ENCODE assay signal across 26 mouse cellular contexts in the genomic region with DNA sequence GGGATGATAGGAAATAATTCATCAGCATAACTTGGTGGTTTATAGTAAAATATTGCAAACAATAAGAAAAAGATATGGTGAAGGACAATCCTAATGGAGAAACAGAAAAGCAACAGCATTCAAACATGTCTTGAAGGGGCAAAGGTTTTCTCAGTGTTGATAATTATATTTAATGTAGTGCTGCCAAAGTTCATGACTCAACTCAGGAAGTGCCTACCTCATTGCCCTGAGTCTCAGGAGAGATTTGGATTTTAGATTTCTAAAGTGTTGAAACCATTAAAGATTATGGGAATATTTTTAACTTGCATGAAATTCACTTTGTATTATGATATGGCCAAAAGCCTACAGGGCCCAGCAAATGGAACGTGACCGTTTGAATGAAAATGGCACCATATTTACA.
"Had no signal": no experiment of that assay in that cellular context is flagged by ENCODE, and none has a peak within 500 bp of the region (broad histone marks: within the 10 kb centered on the region; RNA-seq: fewer than 3 reads in every experiment).

No protein-coding gene starts in this region.

- ATAC-seq: hindbrain, embryonic 16.5 days; inflammation-experienced regulatory T-cells, adult 6 months; intestine, embryonic 15.5 days; intestine, postnatal 0 days had no signal

- H3K9me3 ChIP-seq: heart, embryonic 10.5 days; heart, embryonic 12.5 days; hindbrain, embryonic 10.5 days; hindbrain, embryonic 12.5 days; intestine, embryonic 15.5 days; limb, embryonic 10.5 days; limb, embryonic 12.5 days; liver, embryonic 13.5 days had no signal

- H3K36me3 ChIP-seq: heart, embryonic 10.5 days; heart, embryonic 12.5 days; hindbrain, embryonic 10.5 days; hindbrain, embryonic 12.5 days; intestine, embryonic 15.5 days; limb, embryonic 10.5 days; limb, embryonic 12.5 days; liver, embryonic 13.5 days had no signal

- H3K9ac ChIP-seq: heart, embryonic 12.5 days; hindbrain, embryonic 12.5 days; hindbrain, embryonic 14.5 days; intestine, embryonic 15.5 days; limb, embryonic 12.5 days; liver, embryonic 13.5 days had no signal

- DNase-seq: gastrocnemius, postnatal 14 days; gastrocnemius, postnatal 36 days; heart, adult 11 months; heart, postnatal 10 days; heart, postnatal 4 days; kidney, adult 18-20 months; kidney, adult 8-10 months; kidney, postnatal 10 days; kidney, postnatal 25 days; kidney, postnatal 4 days; liver; liver, embryonic 13.5 days had no signal

- H3K4me2 ChIP-seq: heart, embryonic 12.5 days; hindbrain, embryonic 12.5 days; hindbrain, embryonic 14.5 days; intestine, embryonic 15.5 days; limb, embryonic 12.5 days; liver, embryonic 11.5 days; liver, embryonic 13.5 days had no signal

- H3K27ac ChIP-seq: heart, embryonic 10.5 days; hindbrain, embryonic 10.5 days; hindbrain, embryonic 12.5 days; hindbrain, embryonic 14.5 days; intestine, embryonic 15.5 days; layer of hippocampus, adult 2 months; left cerebral cortex, adult 2 months; limb, embryonic 10.5 days; limb, embryonic 12.5 days; liver, embryonic 13.5 days had no signal

- H3K27me3 ChIP-seq: heart, embryonic 12.5 days; hindbrain, embryonic 12.5 days; intestine, embryonic 15.5 days; limb, embryonic 12.5 days; liver, embryonic 13.5 days had no signal

- H3K4me1 ChIP-seq: heart, embryonic 10.5 days; heart, embryonic 12.5 days; hindbrain, embryonic 10.5 days; hindbrain, embryonic 12.5 days; intestine, embryonic 15.5 days; limb, embryonic 10.5 days; limb, embryonic 12.5 days; liver, embryonic 13.5 days had no signal

- H3K4me3 ChIP-seq: heart, embryonic 10.5 days; heart, embryonic 12.5 days; hindbrain, embryonic 10.5 days; hindbrain, embryonic 12.5 days; intestine, embryonic 15.5 days; layer of hippocampus, adult 2 months; left cerebral cortex, adult 2 months; limb, embryonic 10.5 days; limb, embryonic 12.5 days; liver, embryonic 13.5 days had no signal
